Mouse (Mus musculus): Measurements from ENCODE around the gene Fis1.

DNA sequence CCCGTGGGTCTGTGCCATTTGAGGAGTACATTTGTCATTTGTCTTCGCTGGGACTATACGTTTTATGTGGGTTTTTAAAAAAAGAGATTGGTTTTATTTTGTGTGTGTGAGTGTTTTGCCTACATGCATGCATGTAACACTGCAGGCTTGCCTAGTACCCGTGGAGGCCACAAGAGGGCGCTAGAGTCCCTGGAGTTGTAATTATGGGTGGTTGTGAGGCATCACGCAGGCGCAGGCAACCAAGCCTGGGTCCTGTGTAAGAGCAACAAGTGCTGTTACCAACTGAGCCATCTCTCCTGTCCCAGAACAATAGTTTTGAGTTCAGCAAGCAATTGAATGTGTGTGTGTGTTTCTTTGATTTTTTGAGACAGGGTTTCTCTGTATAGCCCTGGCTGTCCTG is 13.8 kb upstream of the Fis1 start:
- TF ChIP-seq CTCF (IDR thresholded peaks at IDR 0.05; ENCODE audit: low read depth) (peak; percentile 80), EP300 (IDR thresholded peaks at IDR 0.05; ENCODE audit: low read depth) (no peak)

Measured in liver, embryonic 14.5 days (tissue).